Mouse (Mus musculus) lung, adult 2 months (tissue): ENCODE results near the gene Gm4778.

Experiments
- CTCF ChIP-seq: fragments of 200-500 bp; IDR thresholded peaks from 2 replicates; pipeline ENCODE4 v1.5.1; 2011; ENCODE audit warnings: mild to moderate bottlenecking, low read length, control low read depth; ENCODE audit not compliant: insufficient read depth
- POLR2A ChIP-seq: fragments of 200-500 bp; IDR thresholded peaks from 2 replicates; pipeline ENCODE4 v1.6.1; 2011; ENCODE audit warnings: low read depth, mild to moderate bottlenecking, control low read depth, low read length, borderline replicate concordance; ENCODE audit errors: extremely low read depth

DNA sequence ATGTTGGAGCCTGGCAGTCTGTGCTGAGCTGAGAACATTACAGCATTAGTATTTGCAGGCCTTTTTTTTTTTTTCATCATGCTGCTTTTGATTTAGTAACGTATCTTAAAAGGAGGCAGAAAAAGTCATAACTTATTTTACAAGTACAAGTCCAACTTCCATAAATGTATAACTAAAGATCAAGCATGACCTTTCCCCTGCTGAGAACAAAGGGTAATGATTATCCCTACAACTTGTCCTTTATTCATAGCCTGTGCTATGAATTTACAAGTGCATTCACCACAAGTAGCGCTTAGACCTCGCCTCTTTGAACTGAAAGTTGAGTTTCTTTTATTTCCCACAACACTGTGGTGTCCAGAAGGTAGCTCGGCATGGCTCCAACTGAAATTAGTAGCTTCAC is 47.5 kb downstream of the Gm4778 start:
- no peak for TF ChIP-seq CTCF
- no peak for TF ChIP-seq POLR2A
